Mouse (Mus musculus) T-cell, adult 2 months (primary cell): ENCODE data around the gene Tacr1.

Experiments used
- DNase-seq: peaks from one replicate; pipeline ENCODE4 v3.0.0; 2022; ENCODE audit warnings: low spot score

Gene Tacr1

DNA sequence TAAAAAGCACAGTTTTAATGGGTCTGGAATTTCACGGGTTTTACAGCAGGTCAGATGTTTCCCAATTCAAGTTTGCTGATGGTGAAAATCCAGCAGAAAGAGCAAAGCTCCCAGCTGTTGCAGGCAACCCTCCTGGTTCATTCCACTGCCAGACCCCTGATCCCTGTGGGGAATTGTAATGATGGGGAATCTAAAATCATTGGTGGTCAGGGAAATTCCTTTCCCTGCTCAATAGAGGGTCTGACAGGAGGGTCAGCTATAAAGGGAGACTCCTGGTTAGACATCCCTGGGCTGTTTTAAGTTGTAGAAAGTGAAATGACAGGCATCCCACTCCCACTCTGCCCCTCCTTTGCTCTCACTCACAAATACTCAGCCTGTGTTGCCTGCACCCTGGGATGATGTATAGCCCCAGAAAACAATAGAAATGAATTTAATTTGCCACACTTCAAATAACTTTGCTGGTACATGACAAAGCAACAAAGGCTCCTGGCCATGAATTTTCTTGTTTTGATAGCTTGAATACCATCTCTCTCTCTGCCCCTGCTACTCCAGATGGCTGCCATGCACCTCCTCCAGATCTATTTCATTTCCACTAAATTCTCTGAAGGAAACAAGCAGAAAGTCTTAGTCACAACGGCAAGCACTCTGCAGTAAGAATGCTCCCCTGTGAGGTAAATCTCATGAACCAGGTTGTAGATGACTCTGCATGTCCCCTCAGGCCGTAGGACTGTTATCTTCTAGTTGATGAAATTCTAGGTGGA, 123.2 kb downstream of the Tacr1 start:
- no peak for DNase-seq

DNA sequence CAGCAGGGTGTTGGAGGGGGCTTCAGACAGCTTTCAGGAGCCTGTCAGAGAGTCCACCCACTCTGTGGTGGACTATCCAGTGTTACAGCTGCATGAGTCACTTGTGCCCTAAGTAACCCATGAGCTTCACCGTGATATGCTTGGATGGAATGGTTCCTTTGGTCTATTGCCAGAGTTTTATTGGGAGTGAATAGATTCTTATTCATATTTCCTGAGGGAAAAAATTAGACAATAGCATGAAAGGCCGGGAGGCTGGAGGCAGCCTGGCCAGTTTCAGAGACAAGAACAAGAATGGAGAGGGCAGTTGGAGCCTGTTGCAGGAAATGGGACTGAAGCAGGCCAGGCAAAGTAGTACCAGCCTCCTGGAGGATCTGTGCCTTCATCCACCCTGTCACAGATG, 126.5 kb downstream of the Tacr1 start:
- no peak for DNase-seq

DNA sequence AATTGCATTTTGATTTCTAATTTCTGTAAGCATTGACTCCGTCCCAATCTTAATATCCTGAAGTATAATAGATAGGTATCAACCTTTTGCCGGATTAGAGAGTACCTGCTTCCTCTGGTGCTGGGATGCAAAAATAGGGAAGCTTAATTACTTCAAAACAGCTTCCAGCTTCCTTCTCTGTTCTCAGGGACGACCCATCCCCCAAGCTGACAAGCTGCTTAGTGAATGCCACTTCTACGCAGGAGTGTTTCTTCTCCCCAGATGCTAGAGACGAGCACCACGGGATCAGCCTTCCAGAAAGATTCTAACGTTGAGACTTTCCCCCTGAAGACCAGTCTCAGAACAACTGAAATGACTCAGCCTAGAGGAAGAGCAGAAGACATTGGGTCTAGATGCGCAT, 134.5 kb downstream of the Tacr1 start:
- no peak for DNase-seq

DNA sequence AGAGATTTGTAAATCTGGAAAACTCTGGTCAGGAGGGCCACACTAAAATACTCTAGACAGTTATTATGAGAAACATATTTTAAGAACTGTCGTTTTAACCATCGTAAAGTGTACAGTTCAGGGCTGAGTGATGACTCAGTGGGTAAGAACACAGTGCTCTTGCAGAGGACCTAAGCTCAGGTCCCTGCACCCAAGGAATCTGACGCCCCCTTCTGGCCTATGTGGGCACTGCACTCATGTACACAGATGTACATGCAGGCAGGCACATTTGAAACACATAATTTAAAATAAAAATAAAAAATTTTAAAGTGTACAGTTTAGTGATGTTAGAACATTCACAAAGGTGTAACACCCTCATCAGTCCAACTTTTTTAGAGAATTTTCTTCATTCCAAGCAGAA, 147.1 kb downstream of the Tacr1 start:
- DNase-seq: no peak

DNA sequence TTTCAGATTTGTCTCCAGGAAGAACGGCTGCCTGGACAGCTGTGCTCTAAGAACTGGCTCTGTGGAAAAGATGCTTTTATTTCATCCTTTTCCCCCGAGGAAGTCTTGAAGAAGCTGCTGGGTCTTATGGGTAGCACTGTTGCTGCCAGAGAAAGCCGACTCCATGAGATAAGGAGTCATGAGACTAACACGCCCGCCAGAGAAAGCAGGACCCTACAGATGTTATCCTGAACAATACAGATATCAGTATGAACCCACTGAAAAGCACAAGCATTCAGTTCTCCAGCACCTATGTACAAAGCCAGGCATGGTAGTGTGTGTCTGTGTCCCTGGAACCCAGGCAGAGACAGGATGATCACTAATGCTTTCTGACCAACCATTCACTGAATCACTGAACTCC, 173.3 kb downstream of the Tacr1 start:
- no peak for DNase-seq

DNA sequence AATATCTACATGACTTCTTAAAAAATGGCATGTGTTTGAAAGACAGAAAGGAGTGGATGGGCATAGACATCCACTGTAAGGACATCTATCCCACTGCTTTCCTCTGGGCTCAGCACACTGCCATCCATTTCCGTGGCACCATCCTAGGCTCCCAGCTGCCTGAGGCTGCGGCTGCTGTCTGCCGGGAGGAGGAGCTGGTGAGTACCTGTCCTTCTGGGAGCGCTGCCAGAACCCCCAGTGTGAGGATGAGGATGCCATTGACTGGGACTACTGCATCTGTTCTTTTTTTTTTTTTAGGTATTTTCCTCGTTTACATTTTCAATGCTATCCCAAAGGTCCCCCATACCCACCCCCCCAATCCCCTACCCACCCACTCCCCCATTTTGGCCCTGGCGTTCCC, 183.3 kb downstream of the Tacr1 start:
- no peak for DNase-seq

DNA sequence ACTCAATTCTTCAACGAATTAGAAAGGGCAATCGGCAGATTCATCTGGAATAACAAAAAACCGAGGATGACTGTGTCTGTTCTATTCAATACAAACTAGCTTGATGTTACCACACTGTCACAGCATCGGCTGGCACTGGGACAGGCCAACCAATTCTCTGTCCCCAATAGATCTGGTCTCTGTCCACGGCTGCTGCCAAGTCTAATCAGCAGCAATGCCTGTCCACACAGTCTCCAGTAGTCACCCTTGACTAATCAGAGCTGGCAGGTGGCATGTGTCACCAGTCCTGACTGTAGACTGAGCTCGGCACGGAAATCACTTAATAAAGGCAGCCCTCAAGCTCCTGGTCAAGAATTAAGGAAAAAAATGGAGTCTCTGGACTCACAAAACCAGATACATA, 187.3 kb downstream of the Tacr1 start:
- DNase-seq: no peak

DNA sequence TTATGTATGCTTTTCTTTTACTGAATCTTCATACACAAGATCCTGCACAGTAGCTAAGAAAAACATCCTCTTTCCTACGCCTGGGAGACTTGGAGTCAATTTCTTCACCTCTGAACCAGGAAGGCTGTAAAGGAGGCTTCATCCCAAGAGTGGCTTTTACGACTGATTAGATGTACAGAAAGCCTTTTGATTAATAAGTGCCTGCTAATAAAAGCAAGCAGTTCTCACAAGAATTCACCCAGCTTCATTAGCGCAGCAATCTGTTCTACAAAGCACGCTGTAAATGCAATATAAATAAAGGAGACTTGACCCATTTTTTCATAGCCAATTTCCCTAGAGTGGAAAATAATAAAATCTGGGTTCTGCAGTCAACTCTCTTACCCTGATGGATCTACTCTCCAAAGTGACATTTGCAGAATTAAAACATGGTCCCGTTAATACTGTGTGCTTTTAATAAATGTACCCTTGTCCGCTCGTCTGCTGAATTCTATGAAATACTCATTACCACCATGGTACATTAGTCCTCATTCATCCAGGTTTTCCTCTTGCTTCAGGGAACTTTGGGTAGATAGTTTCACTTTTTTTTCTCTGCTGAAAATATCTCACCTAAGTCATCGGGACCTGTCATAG, 193.4 kb downstream of the Tacr1 start:
- DNase-seq: no peak

DNA sequence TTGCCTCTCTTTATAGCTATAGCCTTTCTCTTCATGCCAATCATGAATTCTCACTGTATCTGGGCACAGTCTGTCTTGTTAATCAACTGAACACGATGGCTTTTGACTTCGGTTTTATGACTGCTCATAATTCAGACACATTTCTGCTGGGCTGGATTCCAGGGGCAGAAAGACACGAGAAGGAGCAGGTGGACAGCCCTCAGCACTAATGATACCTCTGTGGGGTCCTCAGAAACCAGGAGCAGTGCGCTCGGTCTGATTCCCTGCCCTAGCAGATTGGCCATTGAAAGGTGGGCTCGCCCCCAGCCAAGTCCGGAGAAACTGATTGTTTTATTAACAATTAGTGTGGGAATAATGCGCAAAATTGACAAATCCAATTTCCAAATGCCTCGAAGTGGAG, 201.1 kb downstream of the Tacr1 start:
- no peak for DNase-seq

DNA sequence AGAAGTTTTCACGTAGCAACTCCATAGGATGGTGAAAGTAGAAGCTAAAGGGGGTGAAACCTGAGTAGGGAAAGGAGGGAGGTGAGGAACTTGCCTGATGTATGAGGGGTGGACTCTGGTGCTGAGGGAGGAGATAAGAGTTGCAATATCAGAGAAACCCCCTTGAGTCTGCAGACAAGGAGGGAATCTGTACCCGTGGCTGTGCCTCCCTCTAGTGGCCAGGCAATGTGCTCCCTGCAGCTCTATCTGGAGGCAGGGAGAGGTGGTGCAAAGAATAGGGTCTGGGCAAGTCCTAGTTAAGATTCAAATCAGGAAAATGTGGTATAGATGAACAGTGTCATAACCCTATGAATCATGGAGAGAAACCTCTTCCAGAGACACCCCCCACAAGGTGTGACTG, 201.5 kb downstream of the Tacr1 start:
- no peak for DNase-seq

DNA sequence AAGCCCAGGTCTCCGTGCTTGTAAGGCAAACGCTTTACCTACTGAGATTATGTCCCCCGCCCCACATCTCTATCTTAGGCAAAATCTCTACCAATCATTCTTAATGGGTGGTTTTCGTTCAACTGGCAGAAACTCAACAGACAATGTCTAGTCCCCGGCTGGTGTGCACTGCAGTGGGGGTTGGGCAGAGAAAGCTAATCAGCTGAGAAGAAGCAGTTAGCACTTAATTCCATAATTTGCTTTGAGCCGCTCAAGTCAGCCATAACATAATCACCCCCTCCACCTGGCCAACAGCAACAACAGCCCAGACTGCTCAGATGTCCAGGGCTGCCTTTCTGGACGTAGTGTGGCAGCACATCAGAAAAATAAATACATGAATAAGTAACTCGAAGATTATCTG, 202.7 kb downstream of the Tacr1 start:
- no peak for DNase-seq

DNA sequence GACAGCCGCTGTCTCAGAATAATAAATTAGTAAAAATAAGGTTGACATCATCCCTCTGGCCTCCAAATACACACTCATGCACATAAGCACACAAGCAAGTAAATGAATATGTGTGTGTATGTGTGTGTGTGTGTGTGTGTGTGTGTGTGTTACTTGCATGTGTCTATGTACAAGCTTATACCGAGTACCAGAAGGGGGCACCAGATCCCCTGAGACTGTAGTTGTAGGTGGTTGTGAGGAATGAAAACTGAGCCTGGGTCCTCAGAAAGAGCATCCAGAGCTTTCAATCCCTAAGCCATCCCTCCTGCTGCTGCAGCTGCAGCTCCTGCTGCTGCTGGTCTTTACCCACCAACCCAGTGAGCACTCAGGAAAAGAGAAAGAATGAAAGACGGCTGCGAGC, 206.6 kb downstream of the Tacr1 start:
- no peak for DNase-seq

DNA sequence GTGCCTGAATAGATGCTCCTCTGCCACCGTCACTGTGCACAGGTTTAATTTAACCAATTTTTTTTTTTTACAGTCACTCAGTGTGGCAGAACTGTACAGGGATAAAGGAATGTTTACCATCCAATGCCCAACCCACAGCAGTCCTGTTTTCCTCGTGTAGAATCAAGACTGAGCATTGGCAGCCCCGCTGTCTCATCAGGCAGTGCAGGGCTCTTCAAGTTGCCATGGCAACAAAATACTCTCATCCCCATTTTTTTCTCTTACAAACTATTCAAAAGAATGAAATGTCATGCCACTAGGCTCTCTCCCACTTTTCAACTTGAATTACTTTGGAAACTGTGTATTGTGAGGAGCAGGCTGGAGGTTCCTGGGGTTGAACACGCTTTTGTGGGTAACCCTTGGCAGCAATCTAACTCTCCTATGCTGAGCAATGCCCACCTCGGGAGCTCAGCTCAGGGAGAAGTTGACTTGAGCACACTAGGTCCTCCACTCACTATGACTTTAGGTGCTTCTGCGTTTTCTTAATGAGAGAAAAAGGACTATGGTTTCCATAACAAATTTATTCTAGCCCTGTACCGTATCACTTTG, 207.3 kb downstream of the Tacr1 start:
- DNase-seq: no peak
